Mouse (Mus musculus) liver, adult 2 months (tissue): ENCODE results near the gene Olfr728.

ENCODE experiments used
- CTCF ChIP-seq: fragments of 200-500 bp; IDR thresholded peaks from 2 replicates; pipeline ENCODE4 v1.5.1; 2011; ENCODE audit warnings: low read depth, low read length, control low read depth
- POLR2A ChIP-seq: fragments of 200-500 bp; IDR thresholded peaks from 2 replicates; pipeline ENCODE4 v1.6.1; 2011; ENCODE audit warnings: low read length, control low read depth; ENCODE audit not compliant: insufficient read depth; ENCODE audit errors: extremely low read depth

GRCm38 (mm10) chr14:50090853-50091252 is 51.6 kb downstream of the Olfr728 start, which contains the start of gene Olfr726:
- TF ChIP-seq CTCF (no peak), POLR2A (no peak)
